Mouse (Mus musculus): ENCODE results near the gene Atmin. TPM values are rescaled to one million over a fixed set of nuclear protein-coding genes. Genes with fewer than 3 reads are reported as not detected.

Gene Atmin
- total and polyA plus RNA-seq, 3 experiments = 17.3 to 34.5 TPM; not detected in 1

- TF ChIP-seq MAX (IDR thresholded peaks at IDR 0.05; ENCODE audit: low read length) (peak; percentile 90), MAZ (IDR thresholded peaks at IDR 0.05; ENCODE audit: low read depth, low read length) (0 out of 2 replicates have a peak, but pooled peaks have one; percentile 44), SIN3A (IDR thresholded peaks at IDR 0.05; ENCODE audit: low read length) (no peak; the same call in 1 of the 2 replicates), USF1 (IDR thresholded peaks at IDR 0.05; ENCODE audit: low read depth, low read length) (peak; percentile 86), HCFC1 (IDR thresholded peaks at IDR 0.05; ENCODE audit: low read depth, low read length) (peak; percentile 23; the same call in 1 of the 2 replicates), POLR2A (IDR thresholded peaks at IDR 0.05; ENCODE audit: control insufficient read depth in 1 of 2, insufficient read depth in 1 of 2, low read depth in 1 of 2, low read length in 2 of 2, poor library complexity in 1 of 2) (peak; percentile 89 to 92), NELFE (IDR thresholded peaks at IDR 0.05; ENCODE audit: low read depth, low read length) (peak; percentile 71), TBP (IDR thresholded peaks at IDR 0.05; ENCODE audit: low read depth, low read length) (peak; percentile 54; the same call in 1 of the 2 replicates), CTCF (IDR thresholded peaks at IDR 0.05 in 2 of 3, conservative IDR thresholded peaks at IDR 0.05 in 1 of 3; ENCODE audit: control insufficient read depth in 1 of 3, insufficient read depth in 1 of 3, low read depth in 2 of 3, low read length in 3 of 3, poor library complexity in 1 of 3, severe bottlenecking in 1 of 3) (no peak), SMC3 (IDR thresholded peaks at IDR 0.05; ENCODE audit: low read depth, low read length) (no peak), MXI1 (IDR thresholded peaks at IDR 0.05; ENCODE audit: low read depth, low read length) (peak; percentile 98), TCF12 (IDR thresholded peaks at IDR 0.05; ENCODE audit: low read depth, low read length) (peak; percentile 34), NRF1 (IDR thresholded peaks at IDR 0.05; ENCODE audit: insufficient read depth, low read depth, low read length, poor library complexity, severe bottlenecking) (peak; percentile 49; the same call in 1 of the 2 replicates), CHD2 (IDR thresholded peaks at IDR 0.05; ENCODE audit: low read length) (no peak)
- peak within 1 kb of the TSS; percentile 80 for H3K9ac ChIP-seq (ENCODE audit: control insufficient read depth, low read depth, low read length, poor library complexity, severe bottlenecking)
Observed at GRCm38 (mm10) chr8:116993095-116993867, 50.1 kb downstream of the Atmin start, which contains the start of gene Gcsh. Gene Gcsh (minus strand): TSS chr8:116993537.

GRCm38 (mm10) chr8:116994016-116994716 is 51.0 kb downstream of the Atmin start:
- Histone ChIP-seq H3K27me3 (ENCODE audit: control insufficient read depth in 1 of 2, insufficient read depth in 2 of 2, low read length in 2 of 2) (no peaks in the 10 kb centered on the region; a peak in 1 of 4 replicates), H3K4me1 (ENCODE audit: control insufficient read depth in 1 of 2, insufficient read depth in 2 of 2, low read length in 2 of 2) (peaks cover 0 to 17% of the 10 kb centered on the region in 2 experiments; a peak in 3 of 4 replicates), H3K79me2 (ENCODE audit: control insufficient read depth, insufficient read depth, low read length, poor library complexity) (peaks cover 19% of the 10 kb centered on the region), H3K9me3 (replicated peaks; ENCODE audit: insufficient read depth, low read length) (no peaks in the 10 kb centered on the region), H3K27ac (ENCODE audit: control insufficient read depth, low read depth, low read length) (no peak overlapping the region), H3K9ac (ENCODE audit: control insufficient read depth, low read depth, low read length, poor library complexity, severe bottlenecking) (peak overlapping the region; percentile 37), H3K36me3 (ENCODE audit: control insufficient read depth in 1 of 2, insufficient read depth in 2 of 2, low read length in 2 of 2) (peaks cover 0 to 4% of the 10 kb centered on the region in 2 experiments; a peak in 1 of 4 replicates), H3K4me3 (ENCODE audit: control insufficient read depth in 1 of 2, insufficient read depth in 1 of 2, low read depth in 2 of 2, low read length in 2 of 2) (peak overlapping the region; percentile 46 to 57; a peak in 3 of 4 replicates)
- TF ChIP-seq GABPA (IDR thresholded peaks at IDR 0.05; ENCODE audit: low read depth, low read length) (no peak), POLR2AphosphoS5 (IDR thresholded peaks at IDR 0.05; ENCODE audit: borderline replicate concordance, low read depth, low read length) (no peak), CHD2 (IDR thresholded peaks at IDR 0.05; ENCODE audit: low read length) (no peak), CHD1 (IDR thresholded peaks at IDR 0.05; ENCODE audit: low read depth, low read length) (no peak), MAFK (IDR thresholded peaks at IDR 0.05; ENCODE audit: borderline replicate concordance, low read depth, low read length) (no peak), NELFE (IDR thresholded peaks at IDR 0.05; ENCODE audit: low read depth, low read length) (no peak), RCOR1 (IDR thresholded peaks at IDR 0.05; ENCODE audit: low read depth, low read length) (no peak), MAZ (IDR thresholded peaks at IDR 0.05; ENCODE audit: low read depth, low read length) (no peak), ELF1 (IDR thresholded peaks at IDR 0.05; ENCODE audit: low read depth, low read length) (no peak), MEF2A (IDR thresholded peaks at IDR 0.05; ENCODE audit: extremely low read depth, insufficient replicate concordance, low read depth, low read length, poor library complexity, severe bottlenecking) (no peak), MXI1 (IDR thresholded peaks at IDR 0.05; ENCODE audit: low read depth, low read length) (no peak), MAX (IDR thresholded peaks at IDR 0.05; ENCODE audit: low read length) (no peak), SIN3A (IDR thresholded peaks at IDR 0.05; ENCODE audit: low read length) (no peak), BHLHE40 (IDR thresholded peaks at IDR 0.05; ENCODE audit: borderline replicate concordance, low read depth, low read length) (no peak), E2F4 (IDR thresholded peaks at IDR 0.05; ENCODE audit: borderline replicate concordance, low read depth, low read length) (no peak), POLR2AphosphoS2 (IDR thresholded peaks at IDR 0.05; ENCODE audit: low read length) (no peak), SMC3 (IDR thresholded peaks at IDR 0.05; ENCODE audit: low read depth, low read length) (no peak), USF2 (IDR thresholded peaks at IDR 0.05; ENCODE audit: borderline replicate concordance in 1 of 2, insufficient read depth in 1 of 2, low read depth in 1 of 2, low read length in 2 of 2) (no peak)
- no peak for DNase-seq (ENCODE audit: low read depth, low spot score)

More at GRCm38 (mm10) chr8:116993095-116993867, 50.1 kb downstream of the Atmin start, which contains the start of gene Gcsh:
- Histone ChIP-seq H3K36me3 (ENCODE audit: control insufficient read depth in 1 of 2, insufficient read depth in 2 of 2, low read length in 2 of 2) (peaks cover 0 to 4% of the 10 kb centered on the region in 2 experiments; a peak in 1 of 4 replicates), H3K79me2 (ENCODE audit: control insufficient read depth, insufficient read depth, low read length, poor library complexity) (peaks cover 21% of the 10 kb centered on the region), H3K27me3 (ENCODE audit: control insufficient read depth in 1 of 2, insufficient read depth in 2 of 2, low read length in 2 of 2) (no peaks in the 10 kb centered on the region; a peak in 1 of 4 replicates), H3K4me1 (ENCODE audit: control insufficient read depth in 1 of 2, insufficient read depth in 2 of 2, low read length in 2 of 2) (peaks cover 0 to 17% of the 10 kb centered on the region in 2 experiments; a peak in 3 of 4 replicates), H3K9me3 (replicated peaks; ENCODE audit: insufficient read depth, low read length) (no peaks in the 10 kb centered on the region), H3K27ac (ENCODE audit: control insufficient read depth, low read depth, low read length) (peak within 1 kb of the TSS; percentile 45), H3K4me3 (ENCODE audit: control insufficient read depth in 1 of 2, insufficient read depth in 1 of 2, low read depth in 2 of 2, low read length in 2 of 2) (peak within 1 kb of the TSS; percentile 61 to 80)
- DNase-seq (ENCODE audit: low read depth, low spot score) = peak; percentile 99

Measured in MEL (cell line).